Mouse (Mus musculus) layer of hippocampus, adult 2 months (tissue): ENCODE results near the gene Mettl1. TPM values are rescaled to one million over a fixed set of nuclear protein-coding genes. Genes with fewer than 3 reads are reported as not detected.
A peak's percentile ranks its signal among the peaks of the same experiment; 100 is the strongest.
"Not testable (repeated sequence)": the region's sequence is repeated elsewhere in the genome, so short reads cannot be mapped to it uniquely, and the experiment has no call there.

Experiments
- DNase-seq, 2 experiments: peaks; one replicate each; pipeline ENCODE4 v3.0.0; 2022; ENCODE audit warnings: low spot score in 2 of 2
- H3K27ac ChIP-seq: fragments of 200-600 bp; 2 replicates; pipeline ENCODE4 v1.8.1; 2022
- H3K4me3 ChIP-seq: fragments of 200-600 bp; 2 replicates; pipeline ENCODE4 v1.8.1; 2022; ENCODE audit warnings: mild to moderate bottlenecking
- CTCF ChIP-seq: fragments of 200-600 bp; conservative IDR thresholded peaks from 2 replicates; pipeline ENCODE4 v1.8.1; 2022; ENCODE audit warnings: antibody characterized with exemption, mild to moderate bottlenecking, moderate library complexity
- total RNA-seq, 2 experiments: library from RNA; stranded (reverse); gene quantifications; 2 replicates each; pipeline ENCODE4 v1.2.3; 2021

Mettl1 gene
- total RNA-seq, 2 experiments from 2014 or later = 12.7 to 14.0 TPM

GRCm38 (mm10) chr10:127063913-127064870 lies 23.0 kb downstream of the Mettl1 start:
- TF ChIP-seq CTCF = no peak
- Histone ChIP-seq H3K4me3 (peak overlapping the region; percentile 80), H3K27ac (peak overlapping the region; percentile 96)
- DNase-seq = no peak

DNA sequence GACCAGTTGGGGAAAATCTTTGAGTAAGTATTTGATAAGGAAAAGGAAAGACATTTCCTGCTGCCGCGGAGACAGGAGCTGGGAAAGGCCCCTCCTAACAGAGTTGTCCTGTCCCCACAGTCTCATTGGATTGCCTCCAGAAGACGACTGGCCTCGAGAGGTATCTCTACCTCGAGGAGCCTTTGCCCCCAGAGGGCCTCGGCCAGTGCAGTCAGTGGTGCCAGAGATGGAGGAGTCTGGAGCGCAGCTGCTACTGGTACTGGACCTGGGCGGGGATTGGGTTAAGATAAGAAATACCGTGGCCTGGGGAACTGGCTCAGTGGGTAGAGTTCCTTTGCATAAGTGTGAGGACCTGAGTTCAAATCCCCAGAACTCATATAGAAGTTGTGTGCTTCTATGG lies 24.8 kb downstream of the Mettl1 start:
- no peak for TF ChIP-seq CTCF
- H3K4me3 ChIP-seq = no peak overlapping the region
- DNase-seq = no peak
- no peak overlapping the region for H3K27ac ChIP-seq

GRCm38 (mm10) chr10:127066519-127067018 lies 25.4 kb downstream of the Mettl1 start:
- DNase-seq = no peak
- Histone ChIP-seq H3K4me3 (no peak overlapping the region), H3K27ac (no peak overlapping the region)
- no peak for TF ChIP-seq CTCF

GRCm38 (mm10) chr10:127068360-127069038 lies 27.3 kb downstream of the Mettl1 start:
- H3K4me3 ChIP-seq = peak overlapping the region; percentile 89; the same call in 1 of the 2 replicates
- DNase-seq = no peak
- TF ChIP-seq CTCF = no peak
- peak overlapping the region; percentile 94; the same call in 1 of the 2 replicates for H3K27ac ChIP-seq

GRCm38 (mm10) chr10:127069281-127070189 lies 28.3 kb downstream of the Mettl1 start:
- H3K27ac ChIP-seq = peak overlapping the region; percentile 94
- peak overlapping the region; percentile 89 for H3K4me3 ChIP-seq
- DNase-seq = peak in 1 of 2 experiments; percentile 40
- TF ChIP-seq CTCF = no peak

DNA sequence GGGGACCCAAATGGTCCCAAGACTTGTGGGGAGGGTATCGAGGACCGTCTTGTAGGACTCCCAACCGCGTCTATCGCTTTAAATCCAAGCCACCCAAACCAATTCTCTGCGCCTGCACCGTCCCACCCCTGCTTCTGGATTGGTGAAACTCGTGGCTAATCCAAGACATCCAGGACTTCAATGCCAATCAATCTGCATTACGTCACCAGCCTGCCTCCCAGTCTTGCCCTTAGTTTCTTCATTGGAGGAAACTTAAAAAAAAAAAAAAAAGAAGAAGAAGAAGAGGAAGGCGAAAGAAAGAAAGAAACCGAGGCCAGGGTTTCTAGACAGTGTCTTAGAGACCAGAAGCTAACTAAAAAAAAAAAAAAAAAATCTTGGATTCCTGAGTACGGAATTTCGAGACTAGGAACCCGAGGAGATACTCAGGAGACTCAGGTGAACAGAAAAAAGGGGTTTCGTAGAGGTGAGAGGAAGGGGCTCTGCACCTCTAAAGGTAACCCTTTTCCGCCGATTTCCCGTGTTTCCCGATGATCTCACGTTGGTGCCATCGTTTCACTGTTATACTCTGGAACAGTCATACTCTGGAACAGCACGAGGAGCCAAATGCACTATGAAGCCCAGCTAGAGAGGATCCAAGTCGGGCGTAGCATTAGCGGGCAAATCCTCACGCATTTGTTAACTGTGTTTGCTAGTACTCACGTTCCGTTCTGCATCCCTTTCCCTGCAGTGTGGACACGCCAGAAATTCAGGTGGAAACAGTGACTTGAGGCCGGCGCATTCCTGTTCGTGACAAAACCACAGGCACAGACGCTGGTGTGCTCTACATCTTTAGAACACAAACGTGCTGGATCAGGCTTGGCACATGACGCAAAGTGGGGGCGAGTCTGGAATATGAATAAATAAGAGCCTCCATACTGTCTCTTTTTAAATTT lies 29.2 kb downstream of the Mettl1 start, which contains the start of gene Tspan31:
Gene Tspan31 (minus strand): TSS at position 75 of the 932 bp plus-strand sequence.
- Histone ChIP-seq H3K4me3 (peak within 1 kb of the TSS; percentile 89), H3K27ac (peak within 1 kb of the TSS; percentile 94)
- TF ChIP-seq CTCF = no peak
- DNase-seq = peak; percentile 90 to 97

DNA sequence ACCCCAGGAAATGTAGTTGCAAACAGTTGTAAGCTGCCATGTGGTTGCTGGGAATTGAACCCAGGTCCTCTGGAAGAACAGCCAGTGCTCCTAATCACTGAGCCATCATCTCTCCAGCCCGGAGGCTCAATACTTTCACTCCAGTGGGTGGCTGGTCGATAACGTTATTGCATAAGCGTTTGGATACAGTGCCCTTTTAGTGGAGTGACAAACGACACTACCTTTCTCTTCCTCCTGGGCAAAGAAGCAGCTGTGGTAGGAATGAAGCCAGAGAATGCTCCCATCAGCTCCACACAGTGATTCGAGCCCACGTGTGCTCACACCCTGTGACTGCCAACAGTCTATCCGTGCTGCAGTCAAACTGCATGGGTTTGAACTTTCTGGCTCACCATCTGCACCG lies 30.0 kb downstream of the Mettl1 start:
- Histone ChIP-seq H3K27ac (peak overlapping the region; percentile 94), H3K4me3 (peak overlapping the region; percentile 89)
- no peak for TF ChIP-seq CTCF
- no peak for DNase-seq

- H3K4me3 ChIP-seq, DNase-seq, H3K27ac ChIP-seq: not testable (repeated sequence)
- peak; percentile 66 for TF ChIP-seq CTCF
Observed at GRCm38 (mm10) chr10:127072270-127072669, 31.1 kb downstream of the Mettl1 start.

DNA sequence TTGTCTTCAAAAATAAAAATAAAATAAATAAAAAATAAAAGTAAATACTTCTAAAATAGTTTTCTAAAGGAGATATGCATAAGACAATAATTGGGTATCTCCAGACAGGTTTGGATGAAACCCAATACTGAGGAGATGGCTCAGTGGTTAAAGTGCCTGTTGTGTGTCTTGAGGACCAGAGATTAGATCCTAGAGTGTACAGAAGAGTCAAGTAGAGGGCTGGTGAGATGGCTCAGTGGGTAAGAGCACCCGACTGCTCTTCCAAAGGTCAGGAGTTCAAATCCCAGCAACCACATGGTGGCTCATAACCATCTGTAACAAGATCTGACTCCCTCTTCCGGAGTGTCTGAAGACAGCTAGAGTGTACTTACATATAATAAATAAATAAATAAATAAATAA lies 31.8 kb downstream of the Mettl1 start:
- not testable (repeated sequence) for DNase-seq, H3K27ac ChIP-seq, H3K4me3 ChIP-seq

DNA sequence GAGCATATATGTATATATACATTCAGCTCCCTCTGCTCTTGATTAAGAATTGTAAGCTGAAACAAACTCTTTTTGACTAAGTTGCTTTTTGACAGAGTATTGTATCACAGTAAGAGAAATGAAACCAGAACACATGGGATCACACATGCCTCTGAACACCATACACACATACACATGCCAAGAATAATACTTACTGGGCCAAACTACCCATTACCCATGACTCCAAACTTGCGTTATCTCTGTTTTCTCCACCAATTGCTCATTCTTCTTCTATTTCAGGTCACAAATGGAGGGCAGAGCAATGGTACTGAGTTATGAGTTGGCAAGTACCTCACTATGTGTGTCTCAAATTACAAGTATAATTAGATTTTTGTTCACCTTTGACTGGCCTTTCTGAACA lies 32.8 kb downstream of the Mettl1 start:
- TF ChIP-seq CTCF = no peak
- H3K27ac ChIP-seq = no peak overlapping the region
- DNase-seq = no peak
- H3K4me3 ChIP-seq = no peak overlapping the region

DNA sequence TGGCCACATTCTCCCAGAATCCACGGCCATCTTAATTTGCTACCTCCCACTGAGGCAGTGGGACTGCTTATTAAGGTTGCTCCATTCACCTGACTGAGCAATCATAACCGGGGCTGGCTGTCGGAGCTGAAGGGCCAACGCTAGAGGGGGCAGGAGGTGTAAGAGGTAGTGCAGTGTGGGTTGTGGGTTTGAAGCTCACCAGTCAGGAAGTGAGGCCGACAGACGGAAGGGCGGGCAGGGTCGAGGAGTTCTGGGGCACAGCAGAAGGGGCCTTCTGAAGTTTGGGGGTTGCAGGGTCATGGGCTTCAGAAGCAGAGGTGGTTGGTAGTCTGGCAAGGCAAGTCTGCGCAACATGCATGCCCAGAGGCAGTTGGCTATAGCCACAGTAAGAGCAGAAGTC lies 33.9 kb downstream of the Mettl1 start, which contains the start of gene Agap2:
Gene Agap2 (plus strand): TSS at position 205 of the 400 bp plus-strand sequence.
- no peak within 1 kb of the TSS for H3K4me3 ChIP-seq
- peak; percentile 16; the same call in 1 of the 2 replicates for TF ChIP-seq CTCF
- no peak for DNase-seq
- H3K27ac ChIP-seq = peak within 1 kb of the TSS; percentile 98
